Mouse (Mus musculus): ENCODE results near the gene Cep170.

DNA sequence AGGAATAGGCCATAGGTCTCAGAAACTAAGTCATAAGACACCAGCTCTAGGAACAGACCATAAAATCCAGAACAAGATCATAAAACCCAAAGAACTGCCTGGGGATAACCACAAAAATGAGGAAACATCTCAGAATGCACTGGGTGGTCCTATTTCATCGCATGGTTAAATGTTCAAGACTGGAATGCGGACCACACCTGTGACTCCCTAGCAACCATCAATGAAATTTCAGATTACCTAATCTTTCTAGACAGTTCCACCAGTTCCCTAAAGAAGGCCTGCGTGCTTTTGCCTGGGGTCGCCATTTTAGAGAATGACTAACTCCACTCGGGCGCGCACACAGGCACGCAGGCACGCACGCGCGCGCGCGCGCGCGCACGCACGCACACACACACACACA lies 89.1 kb downstream of the Cep170 start:
- TF ChIP-seq POLR2A (IDR thresholded peaks at IDR 0.05; ENCODE audit: borderline replicate concordance, control insufficient read depth, low read depth, low read length), result no peak
- TF ChIP-seq CTCF (IDR thresholded peaks at IDR 0.05; ENCODE audit: control insufficient read depth, insufficient read depth, low read length), result no peak

Data from bone marrow, adult 2 months (tissue).